Mouse (Mus musculus): ENCODE results near the gene Gm20388. TPM values are rescaled to one million over a fixed set of nuclear protein-coding genes. Genes with fewer than 3 reads are reported as not detected.

Gm20388 gene
- polyA plus RNA-seq, 1 experiment from 2014 or later = 1.4 TPM

GRCm38 (mm10) chr8:122246257-122247211, 2335.9 kb downstream of the Gm20388 start:
- Histone ChIP-seq H3K27me3 (ENCODE audit: control insufficient read depth, insufficient read depth, low read depth, low read length) (no peaks in the 10 kb centered on the region), H3K36me3 (ENCODE audit: control insufficient read depth, insufficient read depth) (no peaks in the 10 kb centered on the region), H3K4me3 (ENCODE audit: low read depth, low read length) (no peak overlapping the region), H3K9ac (ENCODE audit: low read depth, low read length) (no peak overlapping the region), H3K9me3 (replicated peaks; ENCODE audit: control insufficient read depth, low read length) (no peaks in the 10 kb centered on the region), H3K4me1 (ENCODE audit: control insufficient read depth, low read depth, low read length) (no peaks in the 10 kb centered on the region), H3K27ac (ENCODE audit: low read length) (no peak overlapping the region), H3K4me2 (ENCODE audit: low read depth, low read length) (no peak overlapping the region)
- no peak for ATAC-seq (ENCODE audit: low read depth)
- WGBS (ENCODE audit: insufficient replicate concordance) = 30% methylated on average over 12 of the region's 12 CpGs

GRCm38 (mm10) chr8:122251739-122252138, 2341.1 kb downstream of the Gm20388 start:
- no peak overlapping the region for H3K4me3 ChIP-seq (ENCODE audit: low read depth, low read length)
- no peak for ATAC-seq (ENCODE audit: low read depth)
- H3K27ac ChIP-seq (ENCODE audit: low read length) = no peak overlapping the region
- 55% methylated on average over 1 of the region's 1 CpGs for WGBS (ENCODE audit: insufficient replicate concordance)
- no peak overlapping the region for H3K4me2 ChIP-seq (ENCODE audit: low read depth, low read length)
- H3K4me1 ChIP-seq (ENCODE audit: control insufficient read depth, low read depth, low read length) = no peaks in the 10 kb centered on the region
- H3K9ac ChIP-seq (ENCODE audit: low read depth, low read length) = no peak overlapping the region
- peaks cover 17% of the 10 kb centered on the region for H3K27me3 ChIP-seq (ENCODE audit: control insufficient read depth, insufficient read depth, low read depth, low read length)
- H3K36me3 ChIP-seq (ENCODE audit: control insufficient read depth, insufficient read depth) = no peaks in the 10 kb centered on the region
- no peaks in the 10 kb centered on the region for H3K9me3 ChIP-seq (replicated peaks; ENCODE audit: control insufficient read depth, low read length)

- WGBS (ENCODE audit: insufficient replicate concordance) = 45% methylated on average over 5 of the region's 5 CpGs
- H3K27me3 ChIP-seq (ENCODE audit: control insufficient read depth, insufficient read depth, low read depth, low read length) = peaks cover 18% of the 10 kb centered on the region
These were observed 2341.7 kb downstream of the Gm20388 start for GRCm38 (mm10) chr8:122252366-122252765.

GRCm38 (mm10) chr8:122259351-122259750, 2348.7 kb downstream of the Gm20388 start:
- Histone ChIP-seq H3K4me3 (ENCODE audit: low read depth, low read length) (no peak overlapping the region), H3K9me3 (replicated peaks; ENCODE audit: control insufficient read depth, low read length) (no peaks in the 10 kb centered on the region), H3K4me2 (ENCODE audit: low read depth, low read length) (no peak overlapping the region), H3K27ac (ENCODE audit: low read length) (no peak overlapping the region), H3K4me1 (ENCODE audit: control insufficient read depth, low read depth, low read length) (no peaks in the 10 kb centered on the region; the same call in 1 of the 2 replicates), H3K9ac (ENCODE audit: low read depth, low read length) (no peak overlapping the region), H3K36me3 (ENCODE audit: control insufficient read depth, insufficient read depth) (no peaks in the 10 kb centered on the region), H3K27me3 (ENCODE audit: control insufficient read depth, insufficient read depth, low read depth, low read length) (peaks cover 40% of the 10 kb centered on the region)
- 72% methylated on average over 2 of the region's 2 CpGs for WGBS (ENCODE audit: insufficient replicate concordance)
- ATAC-seq (ENCODE audit: low read depth) = no peak

More at GRCm38 (mm10) chr8:122252366-122252765, 2341.7 kb downstream of the Gm20388 start:
- no peaks in the 10 kb centered on the region for H3K9me3 ChIP-seq (replicated peaks; ENCODE audit: control insufficient read depth, low read length)
- H3K4me3 ChIP-seq (ENCODE audit: low read depth, low read length) = no peak overlapping the region
- ATAC-seq (ENCODE audit: low read depth) = no peak
- H3K4me2 ChIP-seq (ENCODE audit: low read depth, low read length) = no peak overlapping the region
- no peaks in the 10 kb centered on the region for H3K4me1 ChIP-seq (ENCODE audit: control insufficient read depth, low read depth, low read length)
- H3K36me3 ChIP-seq (ENCODE audit: control insufficient read depth, insufficient read depth) = no peaks in the 10 kb centered on the region
- no peak overlapping the region for H3K9ac ChIP-seq (ENCODE audit: low read depth, low read length)
- H3K27ac ChIP-seq (ENCODE audit: low read length) = no peak overlapping the region

GRCm38 (mm10) chr8:122260755-122261154, 2350.1 kb downstream of the Gm20388 start:
- Histone ChIP-seq H3K9me3 (replicated peaks; ENCODE audit: control insufficient read depth, low read length) (no peaks in the 10 kb centered on the region), H3K27me3 (ENCODE audit: control insufficient read depth, insufficient read depth, low read depth, low read length) (peaks cover 33% of the 10 kb centered on the region), H3K27ac (ENCODE audit: low read length) (no peak overlapping the region), H3K4me1 (ENCODE audit: control insufficient read depth, low read depth, low read length) (no peaks in the 10 kb centered on the region; the same call in 1 of the 2 replicates), H3K4me2 (ENCODE audit: low read depth, low read length) (no peak overlapping the region), H3K9ac (ENCODE audit: low read depth, low read length) (no peak overlapping the region), H3K36me3 (ENCODE audit: control insufficient read depth, insufficient read depth) (no peaks in the 10 kb centered on the region), H3K4me3 (ENCODE audit: low read depth, low read length) (no peak overlapping the region)
- no peak for ATAC-seq (ENCODE audit: low read depth)
- 54% methylated on average over 9 of the region's 9 CpGs for WGBS (ENCODE audit: insufficient replicate concordance)

- Histone ChIP-seq H3K27ac (ENCODE audit: low read length) (no peak overlapping the region), H3K9ac (ENCODE audit: low read depth, low read length) (no peak overlapping the region), H3K27me3 (ENCODE audit: control insufficient read depth, insufficient read depth, low read depth, low read length) (peaks cover 24% of the 10 kb centered on the region), H3K36me3 (ENCODE audit: control insufficient read depth, insufficient read depth) (no peaks in the 10 kb centered on the region), H3K4me2 (ENCODE audit: low read depth, low read length) (no peak overlapping the region), H3K4me1 (ENCODE audit: control insufficient read depth, low read depth, low read length) (no peaks in the 10 kb centered on the region; the same call in 1 of the 2 replicates), H3K9me3 (replicated peaks; ENCODE audit: control insufficient read depth, low read length) (no peaks in the 10 kb centered on the region), H3K4me3 (ENCODE audit: low read depth, low read length) (no peak overlapping the region)
- WGBS (ENCODE audit: insufficient replicate concordance) = 56% methylated on average over 16 of the region's 16 CpGs
- ATAC-seq (ENCODE audit: low read depth) = no peak
These were observed 2352.2 kb downstream of the Gm20388 start for GRCm38 (mm10) chr8:122262835-122263234.

GRCm38 (mm10) chr8:122264243-122264642, 2353.6 kb downstream of the Gm20388 start:
- no peak for ATAC-seq (ENCODE audit: low read depth)
- 9% methylated on average over 9 of the region's 9 CpGs for WGBS (ENCODE audit: insufficient replicate concordance)
- H3K27ac ChIP-seq (ENCODE audit: low read length) = no peak overlapping the region
- H3K36me3 ChIP-seq (ENCODE audit: control insufficient read depth, insufficient read depth) = no peaks in the 10 kb centered on the region
- H3K4me1 ChIP-seq (ENCODE audit: control insufficient read depth, low read depth, low read length) = peaks cover 3% of the 10 kb centered on the region
- H3K4me3 ChIP-seq (ENCODE audit: low read depth, low read length) = no peak overlapping the region
- H3K4me2 ChIP-seq (ENCODE audit: low read depth, low read length) = no peak overlapping the region
- H3K9ac ChIP-seq (ENCODE audit: low read depth, low read length) = no peak overlapping the region
- peaks cover 27% of the 10 kb centered on the region for H3K27me3 ChIP-seq (ENCODE audit: control insufficient read depth, insufficient read depth, low read depth, low read length)
- no peaks in the 10 kb centered on the region for H3K9me3 ChIP-seq (replicated peaks; ENCODE audit: control insufficient read depth, low read length)

GRCm38 (mm10) chr8:122265522-122265921, 2354.9 kb downstream of the Gm20388 start:
- H3K27ac ChIP-seq (ENCODE audit: low read length) = no peak overlapping the region
- 76% methylated on average over 8 of the region's 8 CpGs for WGBS (ENCODE audit: insufficient replicate concordance)
- ATAC-seq (ENCODE audit: low read depth) = no peak
- H3K9ac ChIP-seq (ENCODE audit: low read depth, low read length) = no peak overlapping the region
- no peak overlapping the region for H3K4me2 ChIP-seq (ENCODE audit: low read depth, low read length)
- peaks cover 34% of the 10 kb centered on the region for H3K27me3 ChIP-seq (ENCODE audit: control insufficient read depth, insufficient read depth, low read depth, low read length)
- no peak overlapping the region for H3K4me3 ChIP-seq (ENCODE audit: low read depth, low read length)
- no peaks in the 10 kb centered on the region for H3K9me3 ChIP-seq (replicated peaks; ENCODE audit: control insufficient read depth, low read length)
- H3K36me3 ChIP-seq (ENCODE audit: control insufficient read depth, insufficient read depth) = no peaks in the 10 kb centered on the region
- H3K4me1 ChIP-seq (ENCODE audit: control insufficient read depth, low read depth, low read length) = peaks cover 5% of the 10 kb centered on the region

- H3K36me3 ChIP-seq (ENCODE audit: control insufficient read depth, insufficient read depth) = no peaks in the 10 kb centered on the region
- no peaks in the 10 kb centered on the region for H3K9me3 ChIP-seq (replicated peaks; ENCODE audit: control insufficient read depth, low read length)
- H3K4me1 ChIP-seq (ENCODE audit: control insufficient read depth, low read depth, low read length) = peaks cover 5% of the 10 kb centered on the region
- H3K9ac ChIP-seq (ENCODE audit: low read depth, low read length) = no peak overlapping the region
- peaks cover 40% of the 10 kb centered on the region for H3K27me3 ChIP-seq (ENCODE audit: control insufficient read depth, insufficient read depth, low read depth, low read length)
- H3K4me3 ChIP-seq (ENCODE audit: low read depth, low read length) = no peak overlapping the region
- no peak overlapping the region for H3K27ac ChIP-seq (ENCODE audit: low read length)
- H3K4me2 ChIP-seq (ENCODE audit: low read depth, low read length) = no peak overlapping the region
- ATAC-seq (ENCODE audit: low read depth) = no peak
- WGBS (ENCODE audit: insufficient replicate concordance) = 46% methylated on average over 13 of the region's 13 CpGs
These were observed 2356.2 kb downstream of the Gm20388 start for GRCm38 (mm10) chr8:122266867-122267266.

All from liver, embryonic 16.5 days (tissue).